Mouse (Mus musculus): ENCODE measurements around the gene Ube2j1.

DNA sequence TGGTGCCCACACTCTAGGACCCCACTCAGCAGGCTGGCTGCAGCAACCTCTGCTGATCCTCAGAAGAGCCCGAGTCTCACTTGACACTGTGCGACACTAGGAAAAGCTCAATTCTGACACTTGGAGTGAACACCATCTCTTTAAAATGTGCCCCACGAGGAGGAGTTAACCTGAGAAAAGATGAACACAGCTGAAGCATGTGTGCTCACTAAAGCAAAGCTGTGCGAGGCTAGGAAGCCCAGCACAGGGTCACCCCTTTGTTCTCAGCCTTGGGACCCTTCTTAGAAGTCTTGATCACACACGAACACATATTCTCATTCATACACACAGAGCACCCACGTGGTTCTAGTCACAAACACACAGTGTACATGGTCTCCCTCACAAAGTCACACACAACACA is 33.8 kb downstream of the Ube2j1 start:
- TF ChIP-seq CTCF (IDR thresholded peaks at IDR 0.05; ENCODE audit: low read depth, low read length) (no peak), POLR2AphosphoS5 (IDR thresholded peaks at IDR 0.05; ENCODE audit: insufficient replicate concordance, low read depth, low read length) (no peak), GATA1 (IDR thresholded peaks at IDR 0.05; ENCODE audit: borderline replicate concordance, low read length) (no peak)
